Mouse (Mus musculus) hindbrain, embryonic 14.5 days (tissue): ENCODE measurements around the gene Pde11a. TPM values are rescaled to one million over a fixed set of nuclear protein-coding genes. Genes with fewer than 3 reads are reported as not detected.

Experiments
- ATAC-seq: fragments of 200-750 bp; cut with Nextera tagmentation; 2 replicates; pipeline ENCODE4 v1.8.0; 2017; ENCODE audit warnings: moderate number of reproducible peaks, mild to moderate bottlenecking, moderate TSS enrichment, moderate library complexity; ENCODE audit not compliant: low FRiP score
- DNase-seq: peaks from one replicate; pipeline ENCODE4 v3.0.0-alpha.2; 2015; ENCODE audit warnings: low spot score
- H3K27ac ChIP-seq: fragments of 300-500 bp; sonication (generic); 2 replicates; pipeline ENCODE4 v1.5.1; 2014; ENCODE audit warnings: mild to moderate bottlenecking, moderate library complexity
- H3K27me3 ChIP-seq: fragments of 300-500 bp; sonication (generic); 2 replicates; pipeline ENCODE4 v1.6.1; 2014; ENCODE audit warnings: mild to moderate bottlenecking, low read length, mixed read lengths; ENCODE audit not compliant: control insufficient read depth, insufficient read depth
- H3K36me3 ChIP-seq: fragments of 300-500 bp; sonication (generic); replicated peaks from 2 replicates; pipeline ENCODE4 v1.6.1; 2014; ENCODE audit not compliant: control insufficient read depth, insufficient read depth
- H3K4me1 ChIP-seq: fragments of 300-500 bp; sonication (generic); replicated peaks from 2 replicates; pipeline ENCODE4 v1.6.1; 2014; ENCODE audit warnings: antibody characterized with exemption, low read length, mixed read lengths; ENCODE audit not compliant: control insufficient read depth, insufficient read depth
- H3K4me2 ChIP-seq: fragments of 300-500 bp; sonication (generic); replicated peaks from 2 replicates; pipeline ENCODE4 v1.6.1; 2014; ENCODE audit warnings: mild to moderate bottlenecking, moderate library complexity
- H3K4me3 ChIP-seq: fragments of 300-500 bp; sonication (generic); replicated peaks from 2 replicates; pipeline ENCODE4 v1.5.1; 2014; ENCODE audit warnings: mild to moderate bottlenecking, low read length
- H3K9ac ChIP-seq: fragments of 300-500 bp; sonication (generic); 2 replicates; pipeline ENCODE4 v1.6.1; 2014
- H3K9me3 ChIP-seq: fragments of 300-500 bp; sonication (generic); 2 replicates; pipeline ENCODE4 v1.6.1; 2016; ENCODE audit warnings: low read length; ENCODE audit not compliant: control insufficient read depth
- WGBS: fragments of 180-500 bp; shearing (Covaris S2); extraction: QIAGEN DNeasy Blood & Tissue Kit; methylation state at CpG from one replicate; pipeline ENCODE4 v1.1.7; 2014; 5-methylcytosine and 5-hydroxymethylcytosine counted together
- polyA plus RNA-seq: library from polyadenylated mRNA; unstranded; fragments of >200 nt; fragmentation: Nextera tagmentation; extraction: Ambion mirVana; gene quantifications from 2 replicates; pipeline ENCODE4 v1.2.1, GENCODE M21; 2014

Gene Pde11a
- polyA plus RNA-seq, 1 experiment from 2014 or later: 1.7 TPM

- Histone ChIP-seq H3K27ac (no peak overlapping the region), H3K27me3 (no peaks in the 10 kb centered on the region), H3K4me3 (no peak overlapping the region), H3K4me2 (no peak overlapping the region), H3K9me3 (no peaks in the 10 kb centered on the region), H3K4me1 (peaks cover 12% of the 10 kb centered on the region; the same call in 1 of the 2 replicates), H3K36me3 (no peaks in the 10 kb centered on the region), H3K9ac (no peak overlapping the region)
- DNase-seq (no peak), ATAC-seq (no peak)
- 64% methylated on average over 10 of the region's 10 CpGs for WGBS
Measured at GRCm38 (mm10) chr2:75963211-75963840, 375.2 kb downstream of the Pde11a start.

DNA sequence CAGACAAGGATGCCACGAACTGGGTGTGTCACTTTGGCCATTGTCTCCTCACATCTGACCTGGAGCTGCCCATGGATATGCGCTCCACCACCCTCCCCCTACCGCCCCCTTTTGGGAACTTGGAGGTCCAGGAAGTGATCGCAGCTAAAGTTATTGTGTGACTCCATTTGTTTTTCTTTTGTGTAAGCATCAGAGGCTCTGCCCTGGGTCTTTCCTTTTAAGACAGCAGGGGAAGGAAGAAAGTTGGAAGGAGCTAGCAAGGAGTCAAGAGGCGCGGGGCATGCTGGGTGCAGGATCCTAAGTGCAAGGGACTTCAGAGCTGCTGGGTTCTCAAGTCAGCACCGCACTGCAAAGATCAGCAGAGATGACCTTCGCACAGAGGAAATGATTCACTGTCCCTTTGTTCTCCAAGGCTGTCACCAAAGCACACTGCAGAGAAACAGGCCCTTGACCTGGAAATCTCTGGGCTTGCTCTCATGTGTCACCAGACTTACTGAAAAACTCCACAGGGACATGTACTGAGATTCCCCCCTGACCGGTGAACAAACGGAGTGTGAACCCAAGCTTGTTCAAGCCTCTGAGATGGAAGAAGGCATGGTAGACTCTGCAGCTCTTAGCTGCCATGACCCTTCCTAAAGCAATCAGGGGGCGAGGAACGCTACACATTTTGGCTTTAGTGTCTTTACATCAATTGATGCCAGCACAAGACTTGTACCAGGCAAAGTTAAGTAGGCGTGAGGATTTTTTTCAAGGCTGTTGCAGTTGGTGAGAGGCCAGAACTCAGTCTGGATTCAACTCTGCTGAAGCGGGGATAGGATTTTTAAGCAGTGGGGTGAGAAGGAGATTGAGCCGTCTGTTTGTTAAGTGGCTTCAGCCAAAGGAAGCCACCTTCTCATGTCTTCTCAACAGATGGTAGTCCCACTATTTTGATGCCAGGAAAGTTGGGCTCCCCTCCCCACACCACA, 377.9 kb downstream of the Pde11a start:
- Histone ChIP-seq H3K27me3 (no peaks in the 10 kb centered on the region), H3K4me2 (peak overlapping the region; percentile 27), H3K4me1 (peaks cover 12% of the 10 kb centered on the region; the same call in 1 of the 2 replicates), H3K9ac (no peak overlapping the region), H3K4me3 (no peak overlapping the region), H3K27ac (peak overlapping the region; percentile 70), H3K9me3 (no peaks in the 10 kb centered on the region), H3K36me3 (no peaks in the 10 kb centered on the region)
- no peak for DNase-seq
- ATAC-seq: no peak
- WGBS: 54% methylated on average over 15 of the region's 15 CpGs

DNA sequence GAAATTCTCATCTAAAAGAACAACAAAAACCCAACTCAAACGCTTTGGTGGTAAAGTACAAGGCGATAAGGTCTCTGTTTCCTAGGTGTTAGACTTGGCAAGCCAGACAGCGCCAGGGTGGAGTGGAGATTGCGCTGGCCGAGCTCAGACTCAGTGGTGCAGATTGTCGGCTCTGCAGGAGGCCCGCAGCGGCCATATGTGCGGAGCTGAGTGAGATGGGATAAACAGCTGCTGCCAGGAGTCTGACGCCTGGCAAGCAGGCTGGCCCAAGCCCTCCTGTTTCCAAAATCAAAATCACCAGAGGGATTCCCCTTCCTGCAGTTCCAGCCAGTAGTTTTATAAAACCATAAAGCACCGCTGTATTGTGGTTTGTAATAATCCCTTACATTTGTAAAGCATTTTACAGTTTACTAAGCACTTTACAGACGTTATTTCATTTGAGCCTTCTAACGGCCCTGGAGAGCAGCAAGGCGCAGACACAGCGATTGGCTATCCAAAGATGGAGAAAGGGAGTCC, 378.7 kb downstream of the Pde11a start:
- no peaks in the 10 kb centered on the region for H3K36me3 ChIP-seq
- DNase-seq (peak; percentile 62), ATAC-seq (peak; percentile 72)
- H3K27me3 ChIP-seq: no peaks in the 10 kb centered on the region
- peak overlapping the region; percentile 13; the same call in 1 of the 2 replicates for H3K9ac ChIP-seq
- peaks cover 12% of the 10 kb centered on the region; the same call in 1 of the 2 replicates for H3K4me1 ChIP-seq
- H3K27ac ChIP-seq: peak overlapping the region; percentile 70
- H3K4me3 ChIP-seq: no peak overlapping the region
- WGBS: 7% methylated on average over 15 of the region's 15 CpGs
- peak overlapping the region; percentile 27 for H3K4me2 ChIP-seq
- no peaks in the 10 kb centered on the region for H3K9me3 ChIP-seq

DNA sequence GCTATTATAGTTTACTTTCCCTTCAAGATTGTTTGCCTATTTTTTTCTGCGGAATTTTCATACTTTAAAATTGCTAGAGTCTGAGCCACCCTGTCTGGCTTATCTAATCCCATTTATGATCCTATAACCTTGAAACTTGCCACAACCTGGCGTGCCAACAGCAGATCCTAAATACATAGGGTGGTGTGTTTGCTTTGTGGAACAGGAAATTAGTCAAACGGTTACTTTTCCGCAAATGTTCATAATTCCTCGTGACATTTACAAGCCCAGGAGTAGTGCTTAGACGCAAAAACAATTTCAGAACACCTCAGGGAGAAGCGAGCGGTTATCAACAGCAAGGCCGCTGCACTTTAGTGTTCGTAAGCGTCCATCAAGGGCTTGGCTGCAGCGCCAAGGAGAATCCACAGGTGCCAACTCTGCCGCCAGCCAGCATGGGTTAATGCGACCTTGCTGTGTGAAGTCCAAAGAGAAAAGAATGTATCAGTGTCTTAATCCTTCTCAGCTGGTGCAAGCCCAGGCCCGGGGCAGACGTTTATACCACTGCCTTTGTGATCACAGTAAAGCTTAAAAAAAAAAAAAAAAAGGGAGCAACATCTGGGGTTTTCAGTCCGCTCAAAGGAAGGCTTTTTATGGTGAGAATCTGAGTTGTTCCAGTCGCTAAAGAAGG, 379.3 kb downstream of the Pde11a start:
- H3K36me3 ChIP-seq: no peaks in the 10 kb centered on the region
- 0 out of 2 replicates have a peak overlapping the region, but pooled peaks have one; percentile 13 for H3K9ac ChIP-seq
- peak overlapping the region; percentile 27 for H3K4me2 ChIP-seq
- H3K27ac ChIP-seq: peak overlapping the region; percentile 70
- 35% methylated on average over 18 of the region's 18 CpGs for WGBS
- peaks cover 12% of the 10 kb centered on the region; the same call in 1 of the 2 replicates for H3K4me1 ChIP-seq
- no peaks in the 10 kb centered on the region for H3K9me3 ChIP-seq
- DNase-seq (peak; percentile 35), ATAC-seq (no peak)
- no peak overlapping the region for H3K4me3 ChIP-seq
- no peaks in the 10 kb centered on the region for H3K27me3 ChIP-seq

DNA sequence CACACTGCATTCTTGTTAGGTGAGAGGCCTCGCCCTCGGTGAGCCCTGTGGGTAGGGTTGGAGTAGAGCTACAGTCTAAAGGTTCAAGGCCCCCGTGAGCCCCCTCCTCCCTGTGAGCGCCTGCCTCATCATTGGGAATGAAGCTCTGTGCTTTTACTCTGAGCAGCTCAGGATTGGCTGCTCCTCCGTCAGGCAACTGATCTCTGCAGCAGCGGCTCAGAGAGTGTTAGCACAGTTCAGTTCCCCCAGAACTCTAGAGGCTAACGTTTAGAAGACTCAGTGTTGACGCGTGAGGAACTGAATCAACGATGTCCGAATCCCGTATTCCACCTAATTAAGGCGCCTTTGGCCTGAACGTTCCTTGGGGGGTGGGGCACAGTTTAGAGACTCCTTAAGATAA, 382.9 kb downstream of the Pde11a start:
- Histone ChIP-seq H3K27me3 (no peaks in the 10 kb centered on the region), H3K4me2 (no peak overlapping the region), H3K4me1 (peaks cover 9% of the 10 kb centered on the region; the same call in 1 of the 2 replicates), H3K9ac (no peak overlapping the region), H3K9me3 (no peaks in the 10 kb centered on the region), H3K36me3 (no peaks in the 10 kb centered on the region), H3K4me3 (no peak overlapping the region), H3K27ac (no peak overlapping the region)
- no peak for ATAC-seq
- DNase-seq: no peak
- 59% methylated on average over 14 of the region's 14 CpGs for WGBS

DNA sequence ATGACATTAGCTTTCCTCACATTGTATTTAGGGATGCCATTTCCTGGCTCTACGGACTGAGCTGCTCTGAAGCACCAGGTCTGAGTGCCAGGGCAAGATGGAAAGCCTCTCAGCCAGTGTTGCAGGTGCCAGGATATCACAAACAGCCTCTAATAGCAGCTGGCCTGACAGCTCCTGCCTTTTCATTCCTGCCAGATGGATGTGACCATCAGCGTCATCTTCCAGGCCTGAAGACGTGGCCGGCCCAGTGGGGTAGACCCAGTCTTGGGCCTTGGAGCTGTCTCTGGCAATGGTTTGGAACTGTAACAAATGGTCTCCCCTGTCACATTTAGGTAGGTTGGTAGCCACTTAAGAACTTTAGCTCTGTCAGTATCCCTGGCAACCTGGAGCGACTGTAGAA, 385.3 kb downstream of the Pde11a start:
- Histone ChIP-seq H3K4me1 (no peaks in the 10 kb centered on the region), H3K36me3 (no peaks in the 10 kb centered on the region), H3K4me3 (no peak overlapping the region), H3K27ac (no peak overlapping the region), H3K27me3 (no peaks in the 10 kb centered on the region), H3K9ac (no peak overlapping the region), H3K4me2 (no peak overlapping the region), H3K9me3 (no peaks in the 10 kb centered on the region)
- 88% methylated on average over 5 of the region's 5 CpGs for WGBS
- ATAC-seq: no peak
- no peak for DNase-seq

GRCm38 (mm10) chr2:75950685-75951084, 387.9 kb downstream of the Pde11a start:
- no peak overlapping the region for H3K9ac ChIP-seq
- no peaks in the 10 kb centered on the region for H3K4me1 ChIP-seq
- no peak for ATAC-seq
- no peaks in the 10 kb centered on the region for H3K27me3 ChIP-seq
- H3K36me3 ChIP-seq: no peaks in the 10 kb centered on the region
- no peak overlapping the region for H3K27ac ChIP-seq
- DNase-seq: no peak
- no peak overlapping the region for H3K4me3 ChIP-seq
- 93% methylated on average over 8 of the region's 8 CpGs for WGBS
- H3K4me2 ChIP-seq: no peak overlapping the region
- no peaks in the 10 kb centered on the region for H3K9me3 ChIP-seq
